Mouse (Mus musculus): ENCODE results near the gene Rxrb.
A peak's percentile ranks its signal among the peaks of the same experiment; 100 is the strongest.

DNA sequence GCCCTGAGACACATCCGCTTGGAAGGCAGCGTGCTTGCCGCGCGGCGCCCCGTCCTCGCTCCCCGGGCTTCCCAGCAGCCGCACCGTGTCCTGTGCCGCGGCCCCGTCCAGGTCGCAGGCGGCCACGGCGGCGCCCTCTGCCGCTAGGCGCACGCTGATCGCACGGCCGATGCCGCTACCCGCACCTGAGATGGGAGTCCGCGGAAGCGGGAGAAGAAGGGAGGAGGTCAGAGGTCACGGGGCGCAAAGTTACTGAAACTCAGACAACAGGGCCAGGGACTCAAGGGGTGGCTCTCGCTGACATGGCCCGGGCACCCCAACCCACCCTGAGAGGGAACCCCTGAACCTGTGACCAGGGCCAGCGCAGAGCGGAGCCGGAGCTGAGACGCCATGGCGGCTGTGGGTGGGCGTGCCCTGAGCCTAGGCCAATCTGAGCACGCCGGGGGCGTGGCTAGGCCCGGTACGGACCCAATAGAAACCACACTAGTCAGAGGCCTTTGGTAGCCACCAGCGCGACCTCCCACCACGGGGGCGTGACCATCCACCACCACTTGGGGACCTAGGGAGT, 3.9 kb upstream of the Rxrb start, which contains the start of gene H2-Ke6:
- TF ChIP-seq CTCF (IDR thresholded peaks at IDR 0.05; ENCODE audit: low read depth) (peak; percentile 56), EP300 (IDR thresholded peaks at IDR 0.05; ENCODE audit: low read depth) (no peak)

Data from liver, embryonic 14.5 days (tissue).